Mouse (Mus musculus): ENCODE measurements around the gene Snai3. TPM values are rescaled to one million over a fixed set of nuclear protein-coding genes. Genes with fewer than 3 reads are reported as not detected.

The Snai3 gene
- polyA plus RNA-seq, 1 experiment from 2014 or later, result 1.2 TPM

DNA sequence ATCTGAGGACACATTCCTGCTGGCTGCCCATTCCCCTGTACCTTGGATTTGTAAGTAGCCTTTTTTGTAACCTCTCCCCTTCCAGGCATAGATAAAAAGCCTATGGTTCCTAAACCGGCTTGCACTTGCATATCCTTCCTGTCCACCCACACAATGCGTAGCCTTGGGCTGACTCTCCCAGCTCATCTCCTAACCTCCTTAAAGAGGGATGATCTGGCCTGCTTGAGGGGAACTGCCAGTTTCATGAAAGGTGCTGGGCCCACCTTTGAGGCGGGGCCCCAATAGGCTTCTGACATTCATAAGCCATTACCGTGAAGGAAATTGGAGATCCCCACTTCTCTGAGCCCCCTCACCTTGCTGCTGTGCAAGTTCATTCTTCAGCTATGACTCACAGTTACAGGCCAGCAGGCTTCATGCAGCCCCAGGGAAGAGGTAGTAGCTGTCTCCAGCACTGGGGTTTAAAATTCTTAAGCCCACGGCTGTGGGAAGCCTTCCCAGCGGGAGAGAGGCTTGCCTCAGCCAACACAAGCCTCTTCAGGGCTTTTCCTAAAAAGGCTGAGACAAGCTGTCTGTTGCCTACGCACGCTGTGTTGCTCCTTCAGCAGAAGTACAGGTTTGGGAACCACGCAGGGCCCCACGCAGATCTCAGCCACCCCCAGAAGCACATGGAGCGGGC, 1.1 kb upstream of the Snai3 start:
- H3K27ac ChIP-seq (ENCODE audit: low read length), result no peak overlapping the region

DNA sequence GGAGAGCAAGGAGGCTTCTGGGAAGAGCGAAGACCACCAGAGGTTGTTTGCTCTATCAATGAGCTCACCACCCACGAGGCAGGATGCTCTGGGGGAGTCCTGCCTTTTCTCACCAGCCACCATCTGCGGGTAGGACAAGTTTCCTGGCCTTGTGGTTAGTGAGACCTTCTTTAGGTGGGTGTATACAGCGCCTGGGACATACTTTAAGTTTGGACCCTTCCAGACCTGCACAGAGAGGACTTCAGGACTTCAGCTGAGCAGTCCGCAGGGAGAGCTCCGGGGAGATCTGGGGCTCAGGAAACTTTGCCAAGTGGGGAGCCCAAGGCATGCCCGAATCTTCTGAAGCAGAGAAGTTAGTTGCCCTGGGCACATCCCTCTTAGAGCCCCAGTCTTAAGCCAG, 543 bp downstream of the Snai3 start:
- no peak for DNase-seq (ENCODE audit: low spot score)
- Histone ChIP-seq H3K4me2 (replicated peaks; ENCODE audit: low read depth, low read length) (peak overlapping the region; percentile 49), H3K9me3 (ENCODE audit: low read length) (no peaks in the 10 kb centered on the region), H3K27ac (ENCODE audit: low read length) (no peak overlapping the region), H3K9ac (replicated peaks; ENCODE audit: low read depth) (no peak overlapping the region), H3K27me3 (replicated peaks; ENCODE audit: insufficient read depth, low read length) (peaks cover 20% of the 10 kb centered on the region; the same call in 1 of the 2 replicates), H3K4me3 (ENCODE audit: low read depth, low read length) (no peak overlapping the region), H3K4me1 (ENCODE audit: insufficient read depth, low read depth, low read length) (peaks cover 10% of the 10 kb centered on the region; the same call in 1 of the 2 replicates), H3K36me3 (ENCODE audit: insufficient read depth, low read length) (no peaks in the 10 kb centered on the region)
- 22% methylated on average over 7 of the region's 7 CpGs for WGBS
- no peak for ATAC-seq
- TF ChIP-seq EP300 (IDR thresholded peaks at IDR 0.05) (no peak), CTCF (IDR thresholded peaks at IDR 0.05) (no peak)

More for the DNA sequence above, 1.1 kb upstream of the Snai3 start:
- Histone ChIP-seq H3K36me3 (ENCODE audit: insufficient read depth, low read length) (0 out of 2 replicates have a peak, but pooled peaks cover 2% of the 10 kb centered on the region), H3K4me1 (ENCODE audit: insufficient read depth, low read depth, low read length) (peaks cover 10% of the 10 kb centered on the region; the same call in 1 of the 2 replicates), H3K9me3 (ENCODE audit: low read length) (no peaks in the 10 kb centered on the region), H3K4me3 (ENCODE audit: low read depth, low read length) (no peak overlapping the region), H3K9ac (replicated peaks; ENCODE audit: low read depth) (no peak overlapping the region), H3K4me2 (replicated peaks; ENCODE audit: low read depth, low read length) (no peak overlapping the region), H3K27me3 (replicated peaks; ENCODE audit: insufficient read depth, low read length) (peaks cover 20% of the 10 kb centered on the region; the same call in 1 of the 2 replicates)
- 65% methylated on average over 11 of the region's 11 CpGs for WGBS
- DNase-seq (ENCODE audit: low spot score) (peak; percentile 16), ATAC-seq (no peak)
- TF ChIP-seq CTCF (IDR thresholded peaks at IDR 0.05), result no peak
- no peak for TF ChIP-seq EP300 (IDR thresholded peaks at IDR 0.05)

DNA sequence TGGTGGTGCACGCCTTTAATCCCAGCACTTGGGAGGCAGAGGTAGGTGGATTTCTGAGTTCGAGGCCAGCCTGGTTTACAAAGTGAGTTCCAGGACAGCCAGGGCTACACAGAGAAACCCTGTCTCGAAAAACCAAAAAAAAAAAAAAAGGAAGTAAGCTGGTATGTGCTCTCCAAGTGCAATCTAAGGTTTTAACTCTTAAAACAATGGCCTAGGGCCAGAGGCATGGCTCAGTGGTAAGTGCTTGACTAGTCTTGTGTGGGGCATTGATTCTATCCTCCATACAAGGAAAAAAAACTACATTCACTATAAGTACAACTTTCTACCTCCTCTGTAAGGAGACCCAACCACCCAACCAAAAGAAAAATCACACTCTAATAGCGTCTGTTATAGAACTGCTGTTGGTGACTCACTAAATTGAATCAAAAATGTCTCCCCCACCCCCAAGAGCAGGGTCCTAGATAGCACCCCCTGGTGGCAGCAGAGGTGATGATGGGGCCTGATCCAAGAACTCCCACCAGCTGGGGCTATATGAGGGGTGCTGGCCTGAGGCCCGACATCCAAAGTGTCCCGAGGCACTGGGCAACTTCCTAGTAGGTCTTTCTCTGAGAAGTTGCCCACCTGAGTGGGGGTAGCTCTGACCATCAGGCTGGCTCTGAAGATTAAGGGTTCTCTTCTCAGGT, 1.2 kb downstream of the Snai3 start:
- ATAC-seq, result no peak
- TF ChIP-seq EP300 (IDR thresholded peaks at IDR 0.05), result no peak
- peak; percentile 59 for TF ChIP-seq CTCF (IDR thresholded peaks at IDR 0.05)
- H3K4me2 ChIP-seq (replicated peaks; ENCODE audit: low read depth, low read length), result no peak overlapping the region

DNA sequence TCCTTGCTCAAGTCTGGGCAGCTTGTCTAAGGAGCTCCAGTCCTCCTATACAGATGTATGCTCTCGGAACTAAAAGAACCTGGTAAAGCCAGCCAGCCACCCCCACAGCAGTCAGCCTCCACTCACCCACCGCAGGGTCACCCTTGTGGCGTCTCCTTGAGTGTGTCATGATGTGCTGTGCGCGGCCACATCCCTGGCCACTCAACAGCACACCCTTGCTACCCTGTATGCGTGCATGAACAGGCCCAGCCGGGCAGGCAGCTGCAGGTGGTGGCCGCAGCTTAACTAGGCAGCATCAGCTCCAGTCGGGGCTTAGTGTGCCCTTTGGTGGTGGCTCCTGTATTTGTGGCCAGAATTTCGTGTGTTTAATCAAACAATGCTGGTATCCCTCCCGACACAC, 3.4 kb downstream of the Snai3 start:
- Histone ChIP-seq H3K4me3 (ENCODE audit: low read depth, low read length) (no peak overlapping the region), H3K36me3 (ENCODE audit: insufficient read depth, low read length) (no peaks in the 10 kb centered on the region), H3K27me3 (replicated peaks; ENCODE audit: insufficient read depth, low read length) (peaks cover 20% of the 10 kb centered on the region; the same call in 1 of the 2 replicates), H3K27ac (ENCODE audit: low read length) (no peak overlapping the region), H3K9ac (replicated peaks; ENCODE audit: low read depth) (no peak overlapping the region), H3K4me1 (ENCODE audit: insufficient read depth, low read depth, low read length) (peaks cover 7% of the 10 kb centered on the region; the same call in 1 of the 2 replicates), H3K9me3 (ENCODE audit: low read length) (no peaks in the 10 kb centered on the region), H3K4me2 (replicated peaks; ENCODE audit: low read depth, low read length) (no peak overlapping the region)
- ATAC-seq, result no peak
- TF ChIP-seq EP300 (IDR thresholded peaks at IDR 0.05) (no peak), CTCF (IDR thresholded peaks at IDR 0.05) (no peak)
- 57% methylated on average over 11 of the region's 11 CpGs for WGBS
- DNase-seq (ENCODE audit: low spot score), result no peak

More for the DNA sequence above, 1.2 kb downstream of the Snai3 start:
- Histone ChIP-seq H3K4me3 (ENCODE audit: low read depth, low read length) (no peak overlapping the region), H3K4me1 (ENCODE audit: insufficient read depth, low read depth, low read length) (peaks cover 10% of the 10 kb centered on the region; the same call in 1 of the 2 replicates), H3K36me3 (ENCODE audit: insufficient read depth, low read length) (no peaks in the 10 kb centered on the region), H3K9me3 (ENCODE audit: low read length) (no peaks in the 10 kb centered on the region), H3K27me3 (replicated peaks; ENCODE audit: insufficient read depth, low read length) (peaks cover 20% of the 10 kb centered on the region; the same call in 1 of the 2 replicates), H3K9ac (replicated peaks; ENCODE audit: low read depth) (no peak overlapping the region), H3K27ac (ENCODE audit: low read length) (no peak overlapping the region)
- WGBS, result 47% methylated on average over 6 of the region's 6 CpGs
- DNase-seq (ENCODE audit: low spot score), result peak; percentile 11

DNA sequence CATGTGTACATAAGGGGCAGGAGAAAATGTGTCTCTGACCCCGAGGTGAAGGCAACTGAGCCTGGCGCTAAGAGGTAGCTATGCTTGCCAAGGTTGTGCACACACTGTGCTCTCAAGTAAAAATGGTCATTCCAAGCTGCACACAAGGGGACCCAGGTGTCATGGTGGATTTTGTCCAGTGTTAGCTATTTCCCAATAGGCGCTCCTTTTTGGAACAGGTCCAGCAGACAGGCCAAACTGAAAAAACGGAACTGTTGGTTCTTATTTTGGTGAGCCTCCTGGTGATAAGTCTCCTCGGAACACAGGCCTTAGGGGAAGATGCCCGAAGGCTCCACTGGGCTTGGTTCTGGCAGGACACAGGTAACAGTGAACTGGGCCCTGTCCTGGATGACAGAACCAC, 6.1 kb downstream of the Snai3 start:
- Histone ChIP-seq H3K4me1 (ENCODE audit: insufficient read depth, low read depth, low read length) (no peaks in the 10 kb centered on the region), H3K27me3 (replicated peaks; ENCODE audit: insufficient read depth, low read length) (0 out of 2 replicates have a peak, but pooled peaks cover 8% of the 10 kb centered on the region), H3K36me3 (ENCODE audit: insufficient read depth, low read length) (no peaks in the 10 kb centered on the region), H3K4me3 (ENCODE audit: low read depth, low read length) (no peak overlapping the region), H3K9me3 (ENCODE audit: low read length) (no peaks in the 10 kb centered on the region), H3K4me2 (replicated peaks; ENCODE audit: low read depth, low read length) (no peak overlapping the region), H3K9ac (replicated peaks; ENCODE audit: low read depth) (no peak overlapping the region), H3K27ac (ENCODE audit: low read length) (no peak overlapping the region)
- TF ChIP-seq EP300 (IDR thresholded peaks at IDR 0.05) (no peak), CTCF (IDR thresholded peaks at IDR 0.05) (no peak)
- ATAC-seq (no peak), DNase-seq (ENCODE audit: low spot score) (no peak)
- 60% methylated on average over 6 of the region's 6 CpGs for WGBS

- H3K4me2 ChIP-seq (replicated peaks; ENCODE audit: low read depth, low read length), result no peak overlapping the region
These were observed 8.4 kb downstream of the Snai3 start for GRCm38 (mm10) chr8:122452154-122452553.

More at GRCm38 (mm10) chr8:122452154-122452553, 8.4 kb downstream of the Snai3 start:
- Histone ChIP-seq H3K9ac (replicated peaks; ENCODE audit: low read depth) (no peak overlapping the region), H3K4me3 (ENCODE audit: low read depth, low read length) (no peak overlapping the region), H3K4me1 (ENCODE audit: insufficient read depth, low read depth, low read length) (no peaks in the 10 kb centered on the region), H3K36me3 (ENCODE audit: insufficient read depth, low read length) (no peaks in the 10 kb centered on the region), H3K9me3 (ENCODE audit: low read length) (no peaks in the 10 kb centered on the region), H3K27ac (ENCODE audit: low read length) (no peak overlapping the region), H3K27me3 (replicated peaks; ENCODE audit: insufficient read depth, low read length) (no peaks in the 10 kb centered on the region)
- no peak for DNase-seq (ENCODE audit: low spot score)
- no peak for TF ChIP-seq EP300 (IDR thresholded peaks at IDR 0.05)
- TF ChIP-seq CTCF (IDR thresholded peaks at IDR 0.05), result no peak
- no peak for ATAC-seq
- WGBS, result 87% methylated on average over 10 of the region's 10 CpGs
